Mouse (Mus musculus) MEL (cell line): ENCODE results near the gene Zhx3. TPM values are rescaled to one million over a fixed set of nuclear protein-coding genes. Genes with fewer than 3 reads are reported as not detected.

Source experiments
- DNase-seq: peaks from one replicate; pipeline ENCODE4 v3.0.0; 2011; ENCODE audit warnings: low read depth, low spot score
- H3K27ac ChIP-seq: 2 replicates; pipeline ENCODE4 v1.5.1; 2012; ENCODE audit warnings: low read depth, mild to moderate bottlenecking, control low read depth, low read length, moderate library complexity; ENCODE audit not compliant: control insufficient read depth
- H3K27me3 ChIP-seq, 2 experiments: fragments of 150-350 bp in 1 of 2; sonication (generic) in 1 of 2; 2 replicates each; pipeline ENCODE4 v1.6.1; 2012; ENCODE audit warnings: low read length in 2 of 2, mild to moderate bottlenecking in 2 of 2, improper control_type of control experiment in 1 of 2, moderate library complexity in 1 of 2; ENCODE audit not compliant: insufficient read depth in 2 of 2, control insufficient read depth in 1 of 2
- H3K36me3 ChIP-seq, 2 experiments: 2 replicates each; pipeline ENCODE4 v1.6.1; 2012 to 2014; ENCODE audit warnings: low read length in 2 of 2, improper control_type of control experiment in 1 of 2, inconsistent platforms in 1 of 2, mild to moderate bottlenecking in 1 of 2; ENCODE audit not compliant: insufficient read depth in 2 of 2, control insufficient read depth in 1 of 2
- H3K4me1 ChIP-seq, 2 experiments: fragments of 150-350 bp in 1 of 2; sonication (generic) in 1 of 2; 2 replicates each; pipeline ENCODE4 v1.6.1; 2012; ENCODE audit warnings: low read length in 2 of 2, improper control_type of control experiment in 1 of 2, mild to moderate bottlenecking in 1 of 2; ENCODE audit not compliant: insufficient read depth in 2 of 2, control insufficient read depth in 1 of 2
- H3K4me3 ChIP-seq, 2 experiments: fragments of 150-350 bp in 1 of 2; sonication (generic) in 1 of 2; 2 replicates each; pipeline ENCODE4 v1.5.1; 2012; ENCODE audit warnings: low read depth in 2 of 2, low read length in 2 of 2, mild to moderate bottlenecking in 2 of 2, moderate library complexity in 2 of 2, control low read depth in 1 of 2, improper control_type of control experiment in 1 of 2; ENCODE audit not compliant: control insufficient read depth in 1 of 2, insufficient read depth in 1 of 2
- H3K79me2 ChIP-seq: 2 replicates; pipeline ENCODE4 v1.6.1; 2012; ENCODE audit warnings: mild to moderate bottlenecking, low read length, moderate library complexity; ENCODE audit not compliant: control insufficient read depth, poor library complexity, insufficient read depth
- H3K9ac ChIP-seq: 2 replicates; pipeline ENCODE4 v1.6.1; 2012; ENCODE audit warnings: low read depth, mild to moderate bottlenecking, control low read depth, low read length, moderate library complexity; ENCODE audit not compliant: control insufficient read depth, poor library complexity, severe bottlenecking
- H3K9me3 ChIP-seq: fragments of 150-350 bp; sonication (generic); replicated peaks from 2 replicates; pipeline ENCODE4 v1.6.1; 2012; ENCODE audit warnings: mild to moderate bottlenecking, low read length, improper control_type of control experiment, moderate library complexity; ENCODE audit not compliant: insufficient read depth
- CHD1 ChIP-seq: IDR thresholded peaks from 2 replicates; pipeline ENCODE4 v1.6.1; 2012; ENCODE audit warnings: low read depth, mild to moderate bottlenecking, inconsistent platforms, low read length, improper control_type of control experiment
- CTCF ChIP-seq, 3 experiments: IDR thresholded peaks in 2 of 3; conservative IDR thresholded peaks in 1 of 3; 2 replicates each; pipeline ENCODE4 v1.5.1; 2011 to 2012; ENCODE audit warnings: low read length in 3 of 3, low read depth in 2 of 3, mild to moderate bottlenecking in 2 of 3, improper control_type of control experiment in 1 of 3, inconsistent platforms in 1 of 3, mixed read lengths in 1 of 3, moderate library complexity in 1 of 3; ENCODE audit not compliant: control insufficient read depth in 1 of 3, insufficient read depth in 1 of 3, poor library complexity in 1 of 3, severe bottlenecking in 1 of 3
- ELF1 ChIP-seq: IDR thresholded peaks from 2 replicates; pipeline ENCODE4 v1.6.1; 2014; ENCODE audit warnings: low read depth, mild to moderate bottlenecking, inconsistent platforms, low read length, improper control_type of control experiment, moderate library complexity
- GABPA ChIP-seq: IDR thresholded peaks from 2 replicates; pipeline ENCODE4 v1.6.1; 2012; ENCODE audit warnings: low read depth, mild to moderate bottlenecking, inconsistent platforms, low read length, improper control_type of control experiment, moderate library complexity
- JUND ChIP-seq: IDR thresholded peaks from 2 replicates; pipeline ENCODE4 v1.6.1; 2011; ENCODE audit warnings: low read depth, mild to moderate bottlenecking, improper control_type of control experiment, low read length
- KAT2A ChIP-seq: conservative IDR thresholded peaks from 2 replicates; pipeline ENCODE4 v1.6.1; 2012; ENCODE audit warnings: low read depth, low read length, improper control_type of control experiment, inconsistent platforms
- MAX ChIP-seq: IDR thresholded peaks from 2 replicates; pipeline ENCODE4 v1.6.1; 2011; ENCODE audit warnings: low read length, improper control_type of control experiment
- MXI1 ChIP-seq: IDR thresholded peaks from 2 replicates; pipeline ENCODE4 v1.6.1; 2011; ENCODE audit warnings: mild to moderate bottlenecking, low read depth, low read length, improper control_type of control experiment
- MYC ChIP-seq: IDR thresholded peaks from 2 replicates; pipeline ENCODE4 v1.6.1; 2011; ENCODE audit warnings: low read depth, mild to moderate bottlenecking, low read length, improper control_type of control experiment, moderate library complexity
- NELFE ChIP-seq: IDR thresholded peaks from 2 replicates; pipeline ENCODE4 v1.6.1; 2011; ENCODE audit warnings: low read depth, low read length, improper control_type of control experiment
- NRF1 ChIP-seq: IDR thresholded peaks from 2 replicates; pipeline ENCODE4 v1.6.1; 2014; ENCODE audit warnings: low read depth, mild to moderate bottlenecking, inconsistent platforms, low read length, improper control_type of control experiment, moderate library complexity; ENCODE audit not compliant: poor library complexity, insufficient read depth, severe bottlenecking
- POLR2A ChIP-seq, 2 experiments: IDR thresholded peaks; 2 replicates each; pipeline ENCODE4 v1.6.1; 2011 to 2012; ENCODE audit warnings: low read length in 2 of 2, mild to moderate bottlenecking in 2 of 2, control low read depth in 1 of 2, improper control_type of control experiment in 1 of 2, low read depth in 1 of 2, moderate library complexity in 1 of 2; ENCODE audit not compliant: control insufficient read depth in 1 of 2, insufficient read depth in 1 of 2, poor library complexity in 1 of 2
- POLR2AphosphoS2 ChIP-seq: IDR thresholded peaks from 2 replicates; pipeline ENCODE4 v1.6.1; 2011; ENCODE audit warnings: low read length, improper control_type of control experiment
- RAD21 ChIP-seq: IDR thresholded peaks from 2 replicates; pipeline ENCODE4 v1.6.1; 2011; ENCODE audit warnings: mild to moderate bottlenecking, low read depth, low read length, improper control_type of control experiment
- RCOR1 ChIP-seq: IDR thresholded peaks from 2 replicates; pipeline ENCODE4 v1.6.1; 2012; ENCODE audit warnings: low read depth, mild to moderate bottlenecking, inconsistent platforms, low read length, improper control_type of control experiment
- TAL1 ChIP-seq: IDR thresholded peaks from 2 replicates; pipeline ENCODE4 v1.6.1; 2012; ENCODE audit warnings: mild to moderate bottlenecking, inconsistent platforms, low read length, moderate library complexity, mixed read lengths
- TBP ChIP-seq: IDR thresholded peaks from 2 replicates; pipeline ENCODE4 v1.8.0; 2011; ENCODE audit warnings: low read depth, low read length, improper control_type of control experiment
- ZC3H11A ChIP-seq: IDR thresholded peaks from 2 replicates; pipeline ENCODE4 v1.6.1; 2012; ENCODE audit warnings: low read depth, mild to moderate bottlenecking, inconsistent platforms, low read length, improper control_type of control experiment
- polyA plus RNA-seq, 2 experiments: library from polyadenylated mRNA; stranded (reverse) in 1 of 2; unstranded in 1 of 2; fragments of >175 nt in 1 of 2; fragments of >200 nt in 1 of 2; gene quantifications; 2 replicates each; pipeline versions ENCODE4 v1.2.1 to v1.2.4; 2012; ENCODE audit warnings: low replicate concordance in 2 of 2, low read depth in 1 of 2; ENCODE audit not compliant: insufficient read length in 2 of 2, insufficient read depth in 1 of 2, missing spikeins in 1 of 2
- total RNA-seq: library from RNA; depleted of rRNA; stranded (reverse); fragments of 300-350 nt; gene quantifications from 2 replicates; pipeline ENCODE4 v1.2.3, GENCODE M21; 2012

The Zhx3 gene
- total and polyA plus RNA-seq, 3 experiments = 4.4 to 4.8 TPM; not detected in 1

GRCm38 (mm10) chr2:160916714-160917113 lies 43.9 kb upstream of the Zhx3 start:
- no peaks in the 10 kb centered on the region for H3K36me3 ChIP-seq
- no peaks in the 10 kb centered on the region for H3K79me2 ChIP-seq
- no peak overlapping the region for H3K9ac ChIP-seq
- TF ChIP-seq TBP (no peak), NELFE (no peak), GABPA (no peak), CHD1 (no peak), NRF1 (no peak), MXI1 (no peak), MAX (no peak), TAL1 (no peak), RAD21 (no peak)
- no peak overlapping the region for H3K4me3 ChIP-seq
- no peak for DNase-seq
- no peaks in the 10 kb centered on the region for H3K4me1 ChIP-seq
- no peaks in the 10 kb centered on the region; a peak in 1 of 4 replicates for H3K27me3 ChIP-seq
- no peaks in the 10 kb centered on the region for H3K9me3 ChIP-seq
- H3K27ac ChIP-seq = no peak overlapping the region

DNA sequence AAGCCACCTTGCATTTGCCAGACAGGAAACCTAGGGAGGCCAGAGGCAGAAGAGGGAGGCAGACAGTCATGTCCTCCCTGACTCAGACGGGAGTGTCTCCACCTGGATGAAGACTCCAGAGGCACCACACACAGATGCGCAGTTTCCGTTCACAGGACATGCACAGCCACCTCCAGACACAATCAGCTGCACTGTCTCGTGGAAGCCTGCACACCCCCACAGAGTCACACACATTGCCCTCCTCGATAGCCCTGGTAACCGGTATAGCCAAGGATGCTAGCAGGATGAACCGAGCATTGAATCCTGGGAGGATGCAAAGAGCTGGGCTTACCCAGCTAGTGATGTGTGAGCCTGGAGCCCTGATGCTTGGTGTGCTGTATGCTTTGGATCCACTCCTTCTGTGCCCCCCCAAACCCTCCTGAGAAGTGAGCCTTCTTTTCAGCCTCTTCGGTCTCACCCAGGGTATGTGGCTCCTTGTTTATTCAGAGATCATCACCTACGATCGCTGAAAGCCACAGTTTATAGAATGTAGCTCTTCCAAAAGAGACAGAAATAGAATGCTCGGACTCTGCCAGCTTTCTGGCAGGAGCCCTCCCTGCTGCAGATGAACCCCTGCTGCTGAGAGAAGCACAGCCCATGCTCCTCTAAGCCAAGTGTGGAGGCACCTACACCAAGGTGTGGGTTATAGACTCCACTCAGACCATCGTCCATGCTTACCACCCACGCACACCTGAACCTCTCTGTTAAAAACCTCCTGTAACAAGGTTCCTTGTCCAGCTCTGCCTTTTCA lies 43.2 kb upstream of the Zhx3 start:
- Histone ChIP-seq H3K4me1 (no peaks in the 10 kb centered on the region), H3K9me3 (no peaks in the 10 kb centered on the region), H3K4me3 (no peak overlapping the region), H3K27ac (no peak overlapping the region), H3K79me2 (no peaks in the 10 kb centered on the region), H3K9ac (no peak overlapping the region), H3K36me3 (no peaks in the 10 kb centered on the region), H3K27me3 (no peaks in the 10 kb centered on the region; a peak in 1 of 4 replicates)
- DNase-seq = no peak
- no peak for TF ChIP-seq RAD21
- TF ChIP-seq POLR2A (IDR thresholded peaks at IDR 0.05; ENCODE audit: control insufficient read depth in 1 of 2, insufficient read depth in 1 of 2, low read depth in 1 of 2, low read length in 2 of 2, poor library complexity in 1 of 2) = no peak
- TF ChIP-seq JUND = no peak
- no peak for TF ChIP-seq RCOR1
- TF ChIP-seq CTCF (IDR thresholded peaks at IDR 0.05 in 2 of 3, conservative IDR thresholded peaks at IDR 0.05 in 1 of 3; ENCODE audit: control insufficient read depth in 1 of 3, insufficient read depth in 1 of 3, low read depth in 2 of 3, low read length in 3 of 3, poor library complexity in 1 of 3, severe bottlenecking in 1 of 3) = no peak
- no peak for TF ChIP-seq KAT2A
- TF ChIP-seq ZC3H11A = no peak
- no peak for TF ChIP-seq MYC
- TF ChIP-seq POLR2AphosphoS2 = no peak
- TF ChIP-seq ELF1 = no peak
- no peak for TF ChIP-seq MXI1
- TF ChIP-seq NELFE = no peak
- no peak for TF ChIP-seq NRF1
